Comparison of ENCODE assay signal across 8 mouse cellular contexts in the genomic region with DNA sequence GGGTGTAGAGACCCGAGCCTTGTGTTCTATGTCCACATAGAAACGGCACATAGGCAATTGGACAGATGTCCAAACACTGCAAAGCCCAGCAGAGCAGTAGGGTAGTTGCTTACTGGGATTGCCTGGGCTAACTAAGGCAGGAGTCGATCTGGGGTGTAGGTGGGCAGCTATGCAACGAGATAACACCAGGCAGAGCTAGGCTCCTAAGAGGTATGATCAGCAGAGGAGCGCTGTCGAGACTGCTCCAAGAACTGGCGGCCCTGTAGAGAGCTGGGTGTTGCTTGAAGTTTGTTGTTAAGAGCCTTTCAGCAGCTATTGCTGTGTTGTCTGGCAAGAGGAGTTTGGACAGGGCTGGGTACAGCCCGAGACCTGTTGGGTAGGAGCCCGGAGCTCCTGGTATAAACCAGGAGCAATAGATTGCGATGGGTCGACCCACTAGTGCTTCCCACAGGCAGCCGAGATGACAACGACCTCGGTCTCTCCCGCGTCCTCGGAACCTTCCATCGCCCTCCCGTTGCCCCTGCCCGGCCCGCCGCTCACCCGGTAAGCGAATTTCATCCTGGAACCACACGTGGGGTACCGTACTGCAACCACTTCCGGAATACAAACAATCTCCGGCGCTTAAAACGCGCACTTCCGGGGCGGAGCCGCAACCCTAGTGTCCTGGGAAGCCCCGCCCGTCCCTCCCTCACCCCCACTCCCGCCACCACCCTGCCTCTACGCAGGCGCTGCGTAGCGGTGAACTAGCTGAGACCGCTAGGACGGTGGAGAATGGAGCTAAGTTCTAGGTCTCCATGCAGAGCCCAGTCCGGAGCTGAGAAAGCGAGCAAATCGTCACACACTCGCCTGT. TPM values are rescaled to one million over a fixed set of nuclear protein-coding genes. Genes with fewer than 3 reads are reported as not detected.
DNase-seq lines count a peak whose midpoint lies in the region; ATAC-seq lines count a peak whose summit lies in the region.

Gene Pwp2 (minus strand): TSS at position 619 of the 850 bp plus-strand sequence.

- H3K4me3 ChIP-seq in brown adipose tissue, adult 24 weeks (ENCODE audit: insufficient read depth, low read depth, low read length), result peak within 1 kb of the TSS; percentile 81
- peak within 1 kb of the TSS; percentile 66 to 76 for H3K4me3 ChIP-seq in heart, embryonic 14.5 days (ENCODE audit: control insufficient read depth in 1 of 2, insufficient read depth in 1 of 2, low read depth in 1 of 2, low read length in 2 of 2)
- H3K4me3 ChIP-seq in liver, embryonic 13.5 days (replicated peaks), result peak within 1 kb of the TSS; percentile 77
- H3K4me3 ChIP-seq in stomach, embryonic 16.5 days (replicated peaks; ENCODE audit: low read length), result peak within 1 kb of the TSS; percentile 75

- no peaks in the 10 kb centered on the region for H3K9me3 ChIP-seq in heart, embryonic 14.5 days (ENCODE audit: control insufficient read depth, low read length)
- no peaks in the 10 kb centered on the region for H3K9me3 ChIP-seq in liver, embryonic 13.5 days (replicated peaks)
- no peaks in the 10 kb centered on the region for H3K9me3 ChIP-seq in stomach, embryonic 16.5 days (replicated peaks; ENCODE audit: control insufficient read depth, low read length)

- no peaks in the 10 kb centered on the region for H3K27me3 ChIP-seq in heart, embryonic 14.5 days (ENCODE audit: control insufficient read depth, insufficient read depth, low read length)
- no peaks in the 10 kb centered on the region for H3K27me3 ChIP-seq in liver, embryonic 13.5 days
- H3K27me3 ChIP-seq in stomach, embryonic 16.5 days (ENCODE audit: control insufficient read depth, insufficient read depth, low read length), result no peaks in the 10 kb centered on the region

- 1% methylated on average over 46 of the region's 47 CpGs for WGBS in heart, embryonic 14.5 days
- WGBS in liver, embryonic 13.5 days (ENCODE audit: insufficient replicate concordance), result under 1% methylated on average over 47 of the region's 47 CpGs
- WGBS in stomach, embryonic 16.5 days, result under 1% methylated on average over 47 of the region's 47 CpGs

- DNase-seq in CD4-positive, CD25-positive, alpha-beta regulatory T cell, adult 2 months (ENCODE audit: low read depth, low spot score), result peak; percentile 97
- peak; percentile 28 for DNase-seq in fat pad, adult 2 months (ENCODE audit: extremely low read depth, low read depth, low spot score)
- peak; percentile 94 for DNase-seq in kidney, postnatal 14 days
- DNase-seq in liver, embryonic 13.5 days, result peak; percentile 79
- peak; percentile 91 for DNase-seq in neural tube, embryonic 10.5 days (ENCODE audit: extremely low spot score, low spot score)

- peak within 1 kb of the TSS; percentile 44 for H3K27ac ChIP-seq in brown adipose tissue, adult 24 weeks (replicated peaks; ENCODE audit: low read depth, low read length)
- H3K27ac ChIP-seq in heart, embryonic 14.5 days (replicated peaks in 1 of 2; ENCODE audit: control insufficient read depth in 1 of 2, insufficient read depth in 1 of 2, low read depth in 2 of 2, low read length in 2 of 2), result peak within 1 kb of the TSS; percentile 78 to 93
- H3K27ac ChIP-seq in liver, embryonic 13.5 days, result peak within 1 kb of the TSS; percentile 89
- H3K27ac ChIP-seq in stomach, embryonic 16.5 days (ENCODE audit: low read length), result peak within 1 kb of the TSS; percentile 70

- peak; percentile 91 for ATAC-seq in heart, embryonic 14.5 days (ENCODE audit: insufficient number of reproducible peaks, insufficient read depth, low FRiP score, low read depth)
- ATAC-seq in liver, embryonic 13.5 days (ENCODE audit: low read depth), result peak; percentile 96
- ATAC-seq in stomach, embryonic 16.5 days (ENCODE audit: insufficient read depth, low FRiP score), result peak; percentile 95

- peak within 1 kb of the TSS; percentile 72 for H3K9ac ChIP-seq in heart, embryonic 14.5 days (ENCODE audit: low read length)
- H3K9ac ChIP-seq in liver, embryonic 13.5 days, result peak within 1 kb of the TSS; percentile 66
- peak within 1 kb of the TSS; percentile 73 for H3K9ac ChIP-seq in stomach, embryonic 16.5 days (ENCODE audit: low read length)

- 0 out of 2 replicates have a peak, but pooled peaks cover 2% of the 10 kb centered on the region for H3K4me1 ChIP-seq in brown adipose tissue, adult 24 weeks (ENCODE audit: control insufficient read depth, insufficient read depth, insufficient read length, low read length)
- peaks cover 6 to 7% of the 10 kb centered on the region in 2 experiments; a peak in 3 of 4 replicates for H3K4me1 ChIP-seq in heart, embryonic 14.5 days (ENCODE audit: control insufficient read depth in 2 of 2, insufficient read depth in 2 of 2, low read length in 2 of 2)
- H3K4me1 ChIP-seq in liver, embryonic 13.5 days (replicated peaks), result peaks cover 35% of the 10 kb centered on the region
- H3K4me1 ChIP-seq in stomach, embryonic 16.5 days (ENCODE audit: control insufficient read depth, insufficient read depth, low read length), result peaks cover 10% of the 10 kb centered on the region

- peak within 1 kb of the TSS; percentile 68 for H3K4me2 ChIP-seq in heart, embryonic 14.5 days (ENCODE audit: low read length)
- peak within 1 kb of the TSS; percentile 74 for H3K4me2 ChIP-seq in liver, embryonic 13.5 days
- peak within 1 kb of the TSS; percentile 84 for H3K4me2 ChIP-seq in stomach, embryonic 16.5 days (ENCODE audit: low read depth, low read length)

- peaks cover 65% of the 10 kb centered on the region for H3K36me3 ChIP-seq in heart, embryonic 14.5 days (ENCODE audit: control insufficient read depth, insufficient read depth, low read length)
- peaks cover 78% of the 10 kb centered on the region for H3K36me3 ChIP-seq in liver, embryonic 13.5 days
- H3K36me3 ChIP-seq in stomach, embryonic 16.5 days (ENCODE audit: control insufficient read depth, insufficient read depth, low read length), result 0 out of 2 replicates have a peak, but pooled peaks cover 8% of the 10 kb centered on the region

RNA-seq across cellular contexts. Expression of gene Pwp2, which starts in this region (rescaled TPM):
- polyA plus RNA-seq in brown adipose tissue, adult 24 weeks (2012; ENCODE audit: insufficient read depth, insufficient read length, missing spikeins), result 3.3 and 4.3 TPM in 2 replicates
- 8.4 and 8.6 TPM in 2 replicates for polyA plus RNA-seq in heart, embryonic 14.5 days (2014; fragmentation: Nextera tagmentation; extraction: Ambion mirVana)
- polyA plus RNA-seq in liver, embryonic 13.5 days (2015; fragmentation: Nextera tagmentation; extraction: Ambion mirVana), result 16.6 and 18.9 TPM in 2 replicates
- polyA plus RNA-seq in stomach, embryonic 16.5 days (2015; fragmentation: Nextera tagmentation; extraction: Ambion mirVana), result 15.5 and 16.6 TPM in 2 replicates

Comparison
In these comparisons a context has a peak if more than half of its experiments do, and no peak if none do; other contexts are left out.
1. Peak in every context shown above with its lines: DNase-seq, ATAC-seq, H3K4me3 ChIP-seq and H3K27ac ChIP-seq.
2. DNase-seq: peak in every context shown above with its lines; median percentile 97 in CD4-positive, CD25-positive, alpha-beta regulatory T cell, adult 2 months; 94 in kidney, postnatal 14 days; 91 in neural tube, embryonic 10.5 days; 79 in liver, embryonic 13.5 days; 28 in fat pad, adult 2 months.